Mouse (Mus musculus): ENCODE data around the gene Armc2. TPM values are rescaled to one million over a fixed set of nuclear protein-coding genes. Genes with fewer than 3 reads are reported as not detected.
A peak's percentile ranks its signal among the peaks of the same experiment; 100 is the strongest.

Gene Armc2
- polyA plus RNA-seq, 1 experiment from 2014 or later: 1.4 TPM

GRCm38 (mm10) chr10:41866838-41867154 is 151.4 kb downstream of the Armc2 start:
- Histone ChIP-seq H3K4me3 (ENCODE audit: low read length) (no peak overlapping the region), H3K27ac (ENCODE audit: low read length) (peak overlapping the region; percentile 44), H3K9ac (replicated peaks; ENCODE audit: low read length) (no peak overlapping the region), H3K4me2 (replicated peaks; ENCODE audit: low read depth, low read length) (no peak overlapping the region), H3K9me3 (ENCODE audit: low read length) (no peaks in the 10 kb centered on the region), H3K4me1 (ENCODE audit: insufficient read depth, low read length) (peaks cover 20% of the 10 kb centered on the region), H3K36me3 (ENCODE audit: insufficient read depth, low read length) (no peaks in the 10 kb centered on the region), H3K27me3 (ENCODE audit: insufficient read depth, low read length) (no peaks in the 10 kb centered on the region)
- ATAC-seq (ENCODE audit: low FRiP score, low TSS enrichment): no peak

GRCm38 (mm10) chr10:41866069-41866837 is 152.0 kb downstream of the Armc2 start:
- peak; percentile 51; the same call in 1 of the 2 replicates for ATAC-seq (ENCODE audit: low FRiP score, low TSS enrichment)
- WGBS: 24% methylated on average over 3 of the region's 3 CpGs
- H3K9ac ChIP-seq (replicated peaks; ENCODE audit: low read length): no peak overlapping the region
- no peak overlapping the region for H3K4me2 ChIP-seq (replicated peaks; ENCODE audit: low read depth, low read length)
- H3K27ac ChIP-seq (ENCODE audit: low read length): peak overlapping the region; percentile 61
- H3K4me3 ChIP-seq (ENCODE audit: low read length): no peak overlapping the region
- H3K36me3 ChIP-seq (ENCODE audit: insufficient read depth, low read length): no peaks in the 10 kb centered on the region
- no peaks in the 10 kb centered on the region for H3K27me3 ChIP-seq (ENCODE audit: insufficient read depth, low read length)
- H3K4me1 ChIP-seq (ENCODE audit: insufficient read depth, low read length): peaks cover 20% of the 10 kb centered on the region
- H3K9me3 ChIP-seq (ENCODE audit: low read length): no peaks in the 10 kb centered on the region

Other genes with a start within 250 kb of the Armc2 start
- gene Cep57l1, start 208.6 kb downstream of the Armc2 start, polyA plus RNA-seq (2015; fragmentation: Nextera tagmentation; extraction: Ambion mirVana): 24.2 and 25.3 TPM in 2 replicates
- gene Sesn1, start 208.5 kb downstream of the Armc2 start, polyA plus RNA-seq (2015; fragmentation: Nextera tagmentation; extraction: Ambion mirVana): 36.8 and 38.9 TPM in 2 replicates